Mouse (Mus musculus): ENCODE measurements around the gene Cspg4. TPM values are rescaled to one million over a fixed set of nuclear protein-coding genes. Genes with fewer than 3 reads are reported as not detected.
"Not testable (repeated sequence)": the region's sequence is repeated elsewhere in the genome, so short reads cannot be mapped to it uniquely, and the experiment has no call there.

The Cspg4 gene
- polyA plus RNA-seq, 1 experiment from 2014 or later = 23.9 TPM

DNA sequence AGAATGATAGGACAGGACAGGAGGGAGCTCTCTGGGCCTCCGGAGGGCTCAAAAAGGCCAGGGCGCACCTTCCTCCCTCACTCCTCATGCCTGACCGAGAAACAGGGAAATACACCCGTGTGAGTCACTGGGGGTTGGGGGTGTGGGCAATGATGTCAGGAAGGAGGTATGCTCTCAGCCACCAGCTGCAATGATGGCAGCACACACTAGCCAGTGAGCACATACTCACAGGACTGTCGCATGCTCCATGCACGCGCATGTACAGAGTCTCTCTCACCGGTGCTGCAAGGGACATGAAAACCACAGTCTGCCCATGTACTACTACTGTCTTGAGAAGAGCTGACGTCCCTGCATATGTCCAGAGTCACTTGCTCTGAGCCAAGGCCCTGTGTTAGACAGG lies 42.7 kb downstream of the Cspg4 start:
- no peaks in the 10 kb centered on the region for H3K36me3 ChIP-seq (ENCODE audit: control insufficient read depth, insufficient read depth, low read length)
- ATAC-seq (ENCODE audit: low read depth) = peak; percentile 26; the same call in 1 of the 2 replicates
- 68% methylated on average over 9 of the region's 9 CpGs for WGBS

DNA sequence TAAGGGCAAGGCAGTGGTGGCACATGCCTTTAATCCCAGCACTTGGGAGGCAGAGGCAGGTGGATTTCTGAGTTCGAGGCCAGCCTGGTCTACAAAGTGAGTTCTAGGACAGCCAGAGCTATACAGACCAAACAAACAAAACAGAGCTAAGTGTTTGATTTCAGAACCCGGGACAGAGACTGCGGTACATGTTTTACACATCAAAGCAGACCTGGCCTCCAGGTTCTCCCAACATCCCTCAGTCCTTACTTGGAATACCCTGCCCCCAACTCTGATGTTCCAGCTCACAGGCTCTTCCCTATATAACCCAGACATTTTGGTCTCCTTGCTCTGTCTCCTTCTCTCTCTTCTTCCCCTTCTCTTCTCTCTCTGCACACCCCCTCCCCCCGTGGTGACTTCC lies 45.2 kb downstream of the Cspg4 start:
- not testable (repeated sequence) for H3K4me3 ChIP-seq (ENCODE audit: low read length); ATAC-seq (ENCODE audit: low read depth); H3K27me3 ChIP-seq (ENCODE audit: control insufficient read depth, insufficient read depth, low read depth, low read length); H3K27ac ChIP-seq (ENCODE audit: low read length); H3K4me1 ChIP-seq (replicated peaks; ENCODE audit: control insufficient read depth, insufficient read depth, low read length); H3K9me3 ChIP-seq (ENCODE audit: control insufficient read depth, low read length); H3K9ac ChIP-seq (ENCODE audit: low read length); H3K4me2 ChIP-seq (ENCODE audit: low read depth, low read length); H3K36me3 ChIP-seq (ENCODE audit: control insufficient read depth, insufficient read depth, low read length)
- WGBS = 36% methylated on average over 4 of the region's 4 CpGs

More for the DNA sequence above, 42.7 kb downstream of the Cspg4 start:
- H3K27ac ChIP-seq (ENCODE audit: low read length) = no peak overlapping the region
- no peaks in the 10 kb centered on the region for H3K4me1 ChIP-seq (replicated peaks; ENCODE audit: control insufficient read depth, insufficient read depth, low read length)
- H3K9me3 ChIP-seq (ENCODE audit: control insufficient read depth, low read length) = no peaks in the 10 kb centered on the region
- no peaks in the 10 kb centered on the region for H3K27me3 ChIP-seq (ENCODE audit: control insufficient read depth, insufficient read depth, low read depth, low read length)
- H3K9ac ChIP-seq (ENCODE audit: low read length) = no peak overlapping the region
- H3K4me2 ChIP-seq (ENCODE audit: low read depth, low read length) = no peak overlapping the region
- no peak overlapping the region for H3K4me3 ChIP-seq (ENCODE audit: low read length)

DNA sequence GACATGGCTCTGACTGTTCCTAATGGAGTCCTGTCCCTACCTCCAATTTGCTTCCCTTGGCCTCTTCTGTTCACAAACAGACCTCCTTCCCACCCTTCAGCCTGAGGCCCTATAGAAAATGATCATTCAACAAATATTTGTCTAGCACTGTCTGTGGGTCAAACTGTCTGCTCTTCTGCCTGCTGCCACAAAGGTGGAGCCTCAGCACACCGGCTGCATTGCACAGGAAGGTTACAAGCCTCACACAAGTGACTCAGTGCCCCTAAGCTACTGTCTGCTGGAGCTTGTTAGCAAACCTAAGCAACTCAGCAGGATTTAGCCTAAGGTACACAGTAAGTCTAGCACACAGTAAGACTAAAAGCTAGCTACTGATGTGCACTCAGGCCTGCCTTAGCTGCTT lies 46.2 kb downstream of the Cspg4 start:
- Histone ChIP-seq H3K4me2 (ENCODE audit: low read depth, low read length) (no peak overlapping the region), H3K36me3 (ENCODE audit: control insufficient read depth, insufficient read depth, low read length) (peaks cover 7% of the 10 kb centered on the region; the same call in 1 of the 2 replicates), H3K27me3 (ENCODE audit: control insufficient read depth, insufficient read depth, low read depth, low read length) (no peaks in the 10 kb centered on the region), H3K4me1 (replicated peaks; ENCODE audit: control insufficient read depth, insufficient read depth, low read length) (no peaks in the 10 kb centered on the region), H3K9ac (ENCODE audit: low read length) (no peak overlapping the region), H3K9me3 (ENCODE audit: control insufficient read depth, low read length) (no peaks in the 10 kb centered on the region), H3K27ac (ENCODE audit: low read length) (no peak overlapping the region), H3K4me3 (ENCODE audit: low read length) (no peak overlapping the region)
- WGBS = 28% methylated on average over 1 of the region's 1 CpGs
- ATAC-seq (ENCODE audit: low read depth) = no peak

DNA sequence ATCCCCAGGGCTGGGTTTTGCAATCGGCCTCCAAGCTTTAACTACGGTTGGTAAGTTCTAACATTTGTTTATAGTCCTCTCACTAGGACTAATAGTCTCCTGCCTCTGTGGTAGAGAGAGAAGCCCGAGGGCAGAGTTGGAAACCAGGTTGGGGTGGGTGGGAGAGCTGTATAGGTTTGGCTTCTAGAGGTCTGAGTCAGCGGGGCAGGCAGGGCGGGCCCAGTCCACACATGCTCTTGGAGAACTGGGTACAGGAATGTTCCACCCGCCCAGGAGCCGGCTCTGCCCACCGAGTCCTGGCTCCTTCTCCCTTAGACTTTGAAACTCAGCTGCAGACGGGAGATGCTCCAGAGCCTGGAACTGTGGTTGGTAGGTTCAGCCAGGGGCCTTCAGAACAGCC lies 49.2 kb downstream of the Cspg4 start:
- H3K36me3 ChIP-seq (ENCODE audit: control insufficient read depth, insufficient read depth, low read length) = peaks cover 29% of the 10 kb centered on the region
- H3K27me3 ChIP-seq (ENCODE audit: control insufficient read depth, insufficient read depth, low read depth, low read length) = no peaks in the 10 kb centered on the region
- no peak overlapping the region for H3K27ac ChIP-seq (ENCODE audit: low read length)
- no peak overlapping the region for H3K4me3 ChIP-seq (ENCODE audit: low read length)
- H3K9me3 ChIP-seq (ENCODE audit: control insufficient read depth, low read length) = no peaks in the 10 kb centered on the region
- no peak overlapping the region for H3K9ac ChIP-seq (ENCODE audit: low read length)
- 78% methylated on average over 9 of the region's 9 CpGs for WGBS
- no peak overlapping the region for H3K4me2 ChIP-seq (ENCODE audit: low read depth, low read length)
- no peaks in the 10 kb centered on the region for H3K4me1 ChIP-seq (replicated peaks; ENCODE audit: control insufficient read depth, insufficient read depth, low read length)
- no peak for ATAC-seq (ENCODE audit: low read depth)

GRCm38 (mm10) chr9:56915116-56915515 lies 50.3 kb downstream of the Cspg4 start:
- Histone ChIP-seq H3K4me3 (ENCODE audit: low read length) (no peak overlapping the region), H3K4me2 (ENCODE audit: low read depth, low read length) (no peak overlapping the region), H3K9me3 (ENCODE audit: control insufficient read depth, low read length) (no peaks in the 10 kb centered on the region), H3K27me3 (ENCODE audit: control insufficient read depth, insufficient read depth, low read depth, low read length) (no peaks in the 10 kb centered on the region), H3K4me1 (replicated peaks; ENCODE audit: control insufficient read depth, insufficient read depth, low read length) (no peaks in the 10 kb centered on the region), H3K27ac (ENCODE audit: low read length) (no peak overlapping the region), H3K36me3 (ENCODE audit: control insufficient read depth, insufficient read depth, low read length) (peaks cover 31% of the 10 kb centered on the region), H3K9ac (ENCODE audit: low read length) (no peak overlapping the region)
- 88% methylated on average over 1 of the region's 1 CpGs for whole genome bisulfite sequencing
- ATAC-seq (ENCODE audit: low read depth) = no peak

GRCm38 (mm10) chr9:56915695-56916410 lies 51.0 kb downstream of the Cspg4 start:
- Histone ChIP-seq H3K36me3 (ENCODE audit: control insufficient read depth, insufficient read depth, low read length) (peaks cover 33% of the 10 kb centered on the region), H3K27ac (ENCODE audit: low read length) (no peak overlapping the region), H3K27me3 (ENCODE audit: control insufficient read depth, insufficient read depth, low read depth, low read length) (no peaks in the 10 kb centered on the region), H3K4me2 (ENCODE audit: low read depth, low read length) (no peak overlapping the region), H3K4me1 (replicated peaks; ENCODE audit: control insufficient read depth, insufficient read depth, low read length) (no peaks in the 10 kb centered on the region), H3K4me3 (ENCODE audit: low read length) (no peak overlapping the region), H3K9me3 (ENCODE audit: control insufficient read depth, low read length) (no peaks in the 10 kb centered on the region), H3K9ac (ENCODE audit: low read length) (no peak overlapping the region)
- WGBS = 58% methylated on average over 5 of the region's 5 CpGs
- no peak for ATAC-seq (ENCODE audit: low read depth)

DNA sequence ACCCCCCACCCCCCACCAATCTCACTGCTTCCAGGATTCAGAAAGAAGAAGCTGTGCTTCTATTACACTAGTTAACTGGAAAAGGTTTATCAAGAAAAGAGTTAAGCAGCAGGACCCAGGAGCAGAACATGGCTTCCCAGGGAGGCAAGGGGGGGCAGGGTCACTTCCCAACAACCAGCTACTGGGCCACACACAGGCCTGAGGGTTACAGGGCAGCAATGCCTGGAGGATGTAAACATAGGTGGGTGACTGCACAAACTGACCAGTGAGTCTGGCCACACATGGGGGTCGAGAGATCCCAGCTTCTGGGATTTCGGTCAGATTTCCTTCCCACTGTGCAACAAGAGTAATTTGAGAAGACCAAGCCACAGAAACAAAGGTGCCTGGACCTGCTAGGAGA lies 52.3 kb downstream of the Cspg4 start:
- no peak overlapping the region for H3K27ac ChIP-seq (ENCODE audit: low read length)
- H3K27me3 ChIP-seq (ENCODE audit: control insufficient read depth, insufficient read depth, low read depth, low read length) = no peaks in the 10 kb centered on the region
- no peak overlapping the region for H3K4me3 ChIP-seq (ENCODE audit: low read length)
- H3K4me2 ChIP-seq (ENCODE audit: low read depth, low read length) = no peak overlapping the region
- no peak overlapping the region for H3K9ac ChIP-seq (ENCODE audit: low read length)
- H3K36me3 ChIP-seq (ENCODE audit: control insufficient read depth, insufficient read depth, low read length) = peaks cover 41% of the 10 kb centered on the region
- 78% methylated on average over 2 of the region's 2 CpGs for WGBS
- H3K9me3 ChIP-seq (ENCODE audit: control insufficient read depth, low read length) = no peaks in the 10 kb centered on the region
- no peaks in the 10 kb centered on the region for H3K4me1 ChIP-seq (replicated peaks; ENCODE audit: control insufficient read depth, insufficient read depth, low read length)
- no peak for ATAC-seq (ENCODE audit: low read depth)

DNA sequence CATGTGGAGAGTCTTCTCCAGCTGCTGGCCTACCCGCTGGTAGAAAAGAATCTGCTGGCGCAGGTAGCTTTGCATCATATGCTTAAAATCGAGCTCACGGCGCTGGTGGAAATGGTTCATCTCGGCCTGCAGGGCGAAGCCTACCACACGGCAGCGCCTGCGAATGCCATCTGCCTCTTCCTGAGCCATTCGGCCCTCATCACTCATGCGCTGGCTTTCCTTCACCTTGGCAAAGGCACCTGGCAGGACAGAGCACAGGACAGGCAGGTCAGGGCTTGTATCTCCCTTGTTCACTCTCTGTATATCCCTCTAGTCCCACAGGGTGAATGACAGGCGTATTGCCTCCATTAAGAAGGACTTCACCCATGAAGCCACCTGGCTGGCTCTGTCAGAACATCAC lies 53.6 kb downstream of the Cspg4 start:
- 92% methylated on average over 13 of the region's 13 CpGs for WGBS

GRCm38 (mm10) chr9:56922746-56923145 lies 57.9 kb downstream of the Cspg4 start:
- 86% methylated on average over 4 of the region's 4 CpGs for WGBS
- Histone ChIP-seq H3K9ac (ENCODE audit: low read length) (peak overlapping the region; percentile 58), H3K4me1 (replicated peaks; ENCODE audit: control insufficient read depth, insufficient read depth, low read length) (peaks cover 42% of the 10 kb centered on the region), H3K27ac (ENCODE audit: low read length) (no peak overlapping the region), H3K4me3 (ENCODE audit: low read length) (no peak overlapping the region), H3K36me3 (ENCODE audit: control insufficient read depth, insufficient read depth, low read length) (peaks cover 23% of the 10 kb centered on the region), H3K9me3 (ENCODE audit: control insufficient read depth, low read length) (no peaks in the 10 kb centered on the region), H3K27me3 (ENCODE audit: control insufficient read depth, insufficient read depth, low read depth, low read length) (no peaks in the 10 kb centered on the region), H3K4me2 (ENCODE audit: low read depth, low read length) (no peak overlapping the region)
- no peak for ATAC-seq (ENCODE audit: low read depth)

More for the DNA sequence above, 53.6 kb downstream of the Cspg4 start:
- H3K36me3 ChIP-seq (ENCODE audit: control insufficient read depth, insufficient read depth, low read length) = peaks cover 44% of the 10 kb centered on the region
- no peak for ATAC-seq (ENCODE audit: low read depth)
- no peak overlapping the region for H3K4me3 ChIP-seq (ENCODE audit: low read length)
- peaks cover 9% of the 10 kb centered on the region for H3K4me1 ChIP-seq (replicated peaks; ENCODE audit: control insufficient read depth, insufficient read depth, low read length)
- no peak overlapping the region for H3K27ac ChIP-seq (ENCODE audit: low read length)
- no peaks in the 10 kb centered on the region for H3K9me3 ChIP-seq (ENCODE audit: control insufficient read depth, low read length)
- no peak overlapping the region for H3K9ac ChIP-seq (ENCODE audit: low read length)
- H3K27me3 ChIP-seq (ENCODE audit: control insufficient read depth, insufficient read depth, low read depth, low read length) = no peaks in the 10 kb centered on the region
- no peak overlapping the region for H3K4me2 ChIP-seq (ENCODE audit: low read depth, low read length)

Measured in lung, embryonic 16.5 days (tissue).